Mouse (Mus musculus) urinary bladder, postnatal 25 days (tissue): ENCODE measurements at regions not wholly inside any gene's neighbourhood (a gene's known extent, or its start where the extent isn't known, plus 50 kb on each side); places are given as distances from the start of the nearest gene placed in this dataset.

Source experiments
- DNase-seq: peaks from one replicate; pipeline ENCODE4 v3.0.0; 2022; ENCODE audit warnings: low spot score

- no peak for DNase-seq
Observed at GRCm38 (mm10) chr11:18165609-18166347, 212.1 kb upstream of the Etaa1 start.

- no peak for DNase-seq
Observed at GRCm38 (mm10) chr11:18164025-18164423, 210.3 kb upstream of the Etaa1 start.

- no peak for DNase-seq
Observed at GRCm38 (mm10) chr11:18163156-18164024, 209.7 kb upstream of the Etaa1 start.

- no peak for DNase-seq
Observed at GRCm38 (mm10) chr11:18156506-18156905, 202.8 kb upstream of the Etaa1 start.

DNA sequence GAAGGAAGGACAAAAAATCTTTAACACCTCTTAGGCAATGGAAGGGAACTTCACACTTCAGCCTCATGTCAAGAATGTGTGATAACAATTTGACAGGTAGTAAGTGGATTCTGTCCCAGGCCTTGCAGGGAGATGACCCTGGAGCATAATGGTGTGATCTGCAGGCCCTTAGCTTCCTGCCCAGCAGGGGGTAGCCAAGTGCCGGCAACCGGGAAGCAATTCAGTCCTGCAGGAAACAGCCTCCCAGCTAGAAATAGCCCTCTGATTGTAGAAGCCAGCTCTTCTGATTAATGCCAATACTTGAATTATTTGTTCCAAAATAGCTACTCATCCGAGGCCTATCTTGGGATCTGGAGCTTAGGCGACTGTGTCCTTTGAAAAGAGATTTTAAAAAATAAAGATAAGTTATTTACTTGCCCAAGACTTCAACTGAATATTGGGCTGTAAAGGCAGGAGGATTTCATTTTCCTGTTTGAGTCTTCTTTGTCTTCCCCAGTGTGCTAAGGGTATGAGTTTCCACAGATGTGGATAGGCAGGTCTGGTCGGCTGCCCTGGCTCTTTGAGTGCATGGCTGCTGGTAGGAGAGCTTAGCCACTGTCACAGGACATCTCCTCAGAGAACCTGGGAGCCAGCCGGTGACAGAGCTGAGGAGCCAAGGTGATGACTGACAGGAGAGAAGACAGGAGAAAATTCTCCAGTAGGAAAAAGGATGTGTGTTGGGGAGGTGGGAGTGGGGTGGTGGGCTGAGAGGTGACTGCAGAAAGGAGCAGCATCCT, 198.3 kb upstream of the Etaa1 start:
- DNase-seq: peak; percentile 52

GRCm38 (mm10) chr11:18151369-18151768, 197.7 kb upstream of the Etaa1 start:
- no peak for DNase-seq

- DNase-seq: no peak
Observed at GRCm38 (mm10) chr11:18127488-18127887, 173.8 kb upstream of the Etaa1 start.

- no peak for DNase-seq
Observed at GRCm38 (mm10) chr11:18123031-18123430, 169.4 kb upstream of the Etaa1 start.

GRCm38 (mm10) chr11:18122616-18123015, 168.9 kb upstream of the Etaa1 start:
- no peak for DNase-seq

- DNase-seq: peak; percentile 5
Observed at GRCm38 (mm10) chr11:18115693-18116450, 162.2 kb upstream of the Etaa1 start.

- no peak for DNase-seq
Observed at GRCm38 (mm10) chr11:18102841-18103240, 149.2 kb upstream of the Etaa1 start.

DNA sequence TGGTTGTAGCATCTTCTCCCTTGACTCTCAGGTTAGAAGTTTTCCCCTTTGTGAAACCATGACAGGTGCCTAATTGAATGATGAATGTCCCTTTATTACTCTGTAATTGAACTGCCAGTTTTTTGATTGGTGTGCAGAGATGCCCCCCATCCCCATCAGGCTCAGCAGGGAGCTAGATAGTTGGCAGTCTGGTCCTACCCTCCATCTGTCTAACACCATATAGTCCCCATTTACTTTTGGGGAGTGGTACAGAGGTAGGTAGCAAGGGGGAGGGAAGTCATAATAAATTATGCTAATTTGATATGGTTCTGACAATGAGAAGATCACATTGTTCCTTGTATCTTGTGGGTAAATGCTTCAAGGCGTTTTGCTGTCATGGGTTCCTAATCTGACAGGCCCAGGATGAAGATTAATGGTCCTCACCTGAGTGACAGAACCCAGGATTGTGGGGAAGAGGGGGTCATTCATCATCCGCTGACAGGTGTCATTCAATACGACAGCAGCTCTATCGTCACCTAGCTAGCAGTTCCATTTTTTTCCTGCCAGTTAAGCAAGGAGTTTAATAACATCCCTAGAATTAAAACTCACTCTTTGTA, 122.3 kb upstream of the Etaa1 start:
- no peak for DNase-seq

DNA sequence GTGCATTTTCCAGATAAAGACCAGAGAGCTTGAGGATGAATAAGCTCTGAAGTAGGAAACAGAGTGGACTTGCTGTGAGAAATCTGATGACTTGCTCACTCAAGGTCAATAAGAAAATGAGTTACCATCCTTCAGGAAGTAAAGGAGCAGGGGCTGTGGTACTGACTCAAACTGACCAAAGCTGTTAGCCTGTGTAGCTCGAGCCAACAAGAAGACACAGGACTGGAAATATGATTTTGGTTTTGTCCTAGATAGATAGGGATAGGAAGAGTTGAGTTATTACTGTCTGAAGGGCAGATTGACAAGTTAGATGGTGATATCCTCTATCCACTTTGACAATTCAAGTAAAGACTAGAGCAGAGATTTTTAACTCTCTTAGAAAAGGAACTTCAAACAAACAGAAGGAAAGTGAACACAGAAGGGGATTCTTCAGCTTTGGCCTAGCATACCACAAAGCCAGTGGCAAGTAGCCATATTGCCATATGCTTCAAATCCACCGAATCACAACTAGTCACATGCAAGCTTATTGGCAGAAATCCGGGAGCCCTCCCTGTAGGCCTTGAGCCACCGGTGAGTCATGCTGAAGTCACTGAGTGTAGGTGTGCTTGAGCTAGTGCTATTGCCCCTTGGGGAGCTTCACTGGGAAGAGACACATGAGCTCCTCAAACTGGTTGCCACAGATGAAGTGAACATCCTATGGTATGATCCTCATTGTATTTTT, 117.1 kb upstream of the Etaa1 start:
- no peak for DNase-seq

- DNase-seq: no peak
Observed at GRCm38 (mm10) chr11:18070032-18070374, 116.3 kb upstream of the Etaa1 start.

GRCm38 (mm10) chr11:18069348-18070031, 115.8 kb upstream of the Etaa1 start:
- no peak for DNase-seq

DNA sequence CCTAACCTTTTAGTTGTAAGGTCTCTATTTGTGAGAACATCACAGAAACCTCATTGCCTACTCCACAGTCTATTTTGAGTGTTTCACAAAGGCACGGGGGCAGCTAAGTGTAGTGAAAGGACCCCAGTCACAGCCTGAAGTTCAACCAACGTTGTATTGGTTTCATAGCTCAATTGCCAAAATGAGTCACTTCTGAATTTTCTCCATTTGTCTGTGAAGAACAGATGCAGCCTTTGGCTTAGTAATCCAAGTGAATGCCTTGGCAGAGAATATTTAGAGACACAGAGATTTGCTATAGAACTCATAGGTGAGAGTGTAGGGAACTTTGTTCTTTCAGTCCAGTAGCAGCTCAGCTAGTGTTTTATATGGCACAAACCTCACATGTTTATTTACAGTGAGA, 114.4 kb upstream of the Etaa1 start:
- no peak for DNase-seq

DNA sequence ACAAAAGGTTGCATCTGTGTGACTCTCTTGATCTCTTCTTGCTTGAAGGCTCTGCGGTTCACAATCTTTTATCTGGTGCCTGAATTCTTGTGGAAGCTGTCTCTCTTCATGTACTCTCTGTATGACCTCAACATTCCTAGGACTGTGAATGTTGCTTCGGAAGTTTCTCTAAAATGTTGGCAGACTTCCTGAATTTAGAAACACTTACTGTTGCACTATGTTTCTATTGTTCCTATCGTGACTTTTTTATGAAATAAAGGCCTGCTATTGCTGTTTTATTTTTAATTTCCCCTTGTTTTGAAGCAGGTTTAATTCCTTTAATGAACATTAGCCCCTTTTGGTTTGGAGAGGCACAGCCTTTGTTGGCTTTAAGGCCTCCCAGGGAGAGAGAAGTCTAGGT, 114.0 kb upstream of the Etaa1 start:
- DNase-seq: no peak

- no peak for DNase-seq
Observed at GRCm38 (mm10) chr11:18041589-18041988, 87.9 kb upstream of the Etaa1 start.

DNA sequence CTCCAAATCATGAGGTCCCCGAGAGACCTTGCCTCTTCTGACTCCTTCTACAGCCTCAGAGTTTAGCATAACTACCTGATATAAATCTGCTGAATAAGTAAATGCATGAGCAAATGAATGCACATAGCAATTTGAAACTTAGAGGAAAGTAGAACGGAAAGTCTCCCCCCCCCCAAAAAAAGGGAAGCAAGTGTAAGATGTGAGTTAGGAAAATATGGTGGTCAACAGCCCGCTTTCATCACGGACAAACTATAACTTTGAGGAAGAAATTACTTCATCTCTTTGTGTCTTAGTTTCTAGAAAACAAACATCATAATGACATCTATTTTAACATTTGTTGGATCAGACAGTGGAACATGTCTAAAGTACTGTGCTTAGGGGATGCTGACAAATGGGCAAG, 77.4 kb upstream of the Etaa1 start:
- no peak for DNase-seq

DNA sequence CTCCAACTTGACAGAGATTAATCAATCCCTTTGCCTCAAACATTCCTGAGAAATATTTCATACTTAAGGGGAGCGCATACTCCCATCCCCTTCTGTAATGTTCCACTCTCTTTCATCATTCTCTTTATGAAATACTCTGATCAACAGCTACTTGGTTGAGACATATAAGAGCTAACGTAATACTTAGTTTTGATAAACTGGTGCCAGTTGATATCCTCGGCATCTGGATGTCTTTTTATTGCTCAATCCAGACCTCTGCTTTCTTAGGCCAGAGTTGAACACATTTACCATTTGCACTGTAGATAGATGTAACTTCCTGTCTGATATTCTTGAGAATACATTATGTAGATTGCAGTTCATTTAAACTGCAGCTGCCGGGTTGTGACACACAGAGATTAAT, 68.4 kb upstream of the Etaa1 start:
- DNase-seq: no peak
